Mouse (Mus musculus) cerebellum, adult 11 months (tissue): ENCODE results near the gene Gstp2.

Source experiments
- DNase-seq: peaks from one replicate; pipeline ENCODE4 v3.0.0; 2022

Gene Gstp2

GRCm38 (mm10) chr19:4045966-4046865 is at the start of gene Gstp2:
Gstp2 (minus strand) TSS chr19:4046023.
- DNase-seq, result peak; percentile 77

GRCm38 (mm10) chr19:4094774-4095303 is 49.0 kb upstream of the Gstp2 start:
- DNase-seq, result no peak

GRCm38 (mm10) chr19:4094348-4094747 is 48.5 kb upstream of the Gstp2 start:
- DNase-seq, result no peak

- no peak for DNase-seq
Observed at GRCm38 (mm10) chr19:4093772-4094171, 47.9 kb upstream of the Gstp2 start.

GRCm38 (mm10) chr19:4092750-4093149 is 46.9 kb upstream of the Gstp2 start:
- no peak for DNase-seq

GRCm38 (mm10) chr19:4091383-4091782 is 45.6 kb upstream of the Gstp2 start:
- DNase-seq, result no peak

- DNase-seq, result no peak
Observed at GRCm38 (mm10) chr19:4090446-4090845, 44.6 kb upstream of the Gstp2 start.

- no peak for DNase-seq
Observed at GRCm38 (mm10) chr19:4089128-4089527, 43.3 kb upstream of the Gstp2 start.

- DNase-seq, result no peak
Observed at GRCm38 (mm10) chr19:4088146-4088545, 42.3 kb upstream of the Gstp2 start.

GRCm38 (mm10) chr19:4087090-4087489 is 41.3 kb upstream of the Gstp2 start:
- peak; percentile 6 for DNase-seq

GRCm38 (mm10) chr19:4086156-4086555 is 40.3 kb upstream of the Gstp2 start:
- DNase-seq, result peak; percentile 6

GRCm38 (mm10) chr19:4084984-4085383 is 39.2 kb upstream of the Gstp2 start:
- DNase-seq, result no peak

GRCm38 (mm10) chr19:4083826-4084225 is 38.0 kb upstream of the Gstp2 start:
- DNase-seq, result no peak

- DNase-seq, result no peak
Observed at GRCm38 (mm10) chr19:4083316-4083715, 37.5 kb upstream of the Gstp2 start.

GRCm38 (mm10) chr19:4082219-4082965 is 36.6 kb upstream of the Gstp2 start:
- DNase-seq, result no peak

GRCm38 (mm10) chr19:4081394-4081793 is 35.6 kb upstream of the Gstp2 start, which contains the start of gene Cabp2:
Cabp2 (plus strand) TSS chr19:4081578.
- no peak for DNase-seq

- DNase-seq, result peak; percentile 84
Observed at GRCm38 (mm10) chr19:4080511-4081009, 34.7 kb upstream of the Gstp2 start.

GRCm38 (mm10) chr19:4079594-4079993 is 33.8 kb upstream of the Gstp2 start:
- DNase-seq, result no peak

- no peak for DNase-seq
Observed at GRCm38 (mm10) chr19:4075531-4075930, 29.7 kb upstream of the Gstp2 start.

- DNase-seq, result no peak
Observed at GRCm38 (mm10) chr19:4072706-4073424, 27.0 kb upstream of the Gstp2 start.

- no peak for DNase-seq
Observed at GRCm38 (mm10) chr19:4071406-4071805, 25.6 kb upstream of the Gstp2 start.

- no peak for DNase-seq
Observed at GRCm38 (mm10) chr19:4070756-4071155, 24.9 kb upstream of the Gstp2 start.

- DNase-seq, result no peak
Observed at GRCm38 (mm10) chr19:4070311-4070710, 24.5 kb upstream of the Gstp2 start.
